Mouse (Mus musculus) lung, adult 2 months (tissue): Measurements from ENCODE around the gene Skida1. TPM values are rescaled to one million over a fixed set of nuclear protein-coding genes. Genes with fewer than 3 reads are reported as not detected.

ENCODE experiments used
- DNase-seq: peaks from one replicate; pipeline ENCODE4 v3.0.0; 2022
- H3K4me1 ChIP-seq: fragments of 200-500 bp; 2 replicates; pipeline ENCODE4 v1.6.1; 2011; ENCODE audit warnings: low read length; ENCODE audit not compliant: control insufficient read depth, insufficient read depth
- H3K4me3 ChIP-seq: fragments of 200-500 bp; replicated peaks from 2 replicates; pipeline ENCODE3; 2011; ENCODE audit warnings: low read depth, mild to moderate bottlenecking, control low read depth, low read length; ENCODE audit errors: extremely low read depth
- CTCF ChIP-seq: fragments of 200-500 bp; IDR thresholded peaks from 2 replicates; pipeline ENCODE4 v1.5.1; 2011; ENCODE audit warnings: mild to moderate bottlenecking, low read length, control low read depth; ENCODE audit not compliant: insufficient read depth
- POLR2A ChIP-seq: fragments of 200-500 bp; IDR thresholded peaks from 2 replicates; pipeline ENCODE4 v1.6.1; 2011; ENCODE audit warnings: low read depth, mild to moderate bottlenecking, control low read depth, low read length, borderline replicate concordance; ENCODE audit errors: extremely low read depth
- WGBS: fragments of 180-500 bp; shearing (Covaris S2); methylation state at CpG from one replicate; pipeline ENCODE4 v1.1.7; 2018; 5-methylcytosine and 5-hydroxymethylcytosine counted together
- polyA plus RNA-seq: library from polyadenylated mRNA; depleted of rRNA; stranded (reverse); fragments of >200 nt; gene quantifications from 2 replicates; pipeline ENCODE4 v1.2.3, GENCODE M21; 2012

The Skida1 gene
- polyA plus RNA-seq, 1 experiment: 2.1 TPM

DNA sequence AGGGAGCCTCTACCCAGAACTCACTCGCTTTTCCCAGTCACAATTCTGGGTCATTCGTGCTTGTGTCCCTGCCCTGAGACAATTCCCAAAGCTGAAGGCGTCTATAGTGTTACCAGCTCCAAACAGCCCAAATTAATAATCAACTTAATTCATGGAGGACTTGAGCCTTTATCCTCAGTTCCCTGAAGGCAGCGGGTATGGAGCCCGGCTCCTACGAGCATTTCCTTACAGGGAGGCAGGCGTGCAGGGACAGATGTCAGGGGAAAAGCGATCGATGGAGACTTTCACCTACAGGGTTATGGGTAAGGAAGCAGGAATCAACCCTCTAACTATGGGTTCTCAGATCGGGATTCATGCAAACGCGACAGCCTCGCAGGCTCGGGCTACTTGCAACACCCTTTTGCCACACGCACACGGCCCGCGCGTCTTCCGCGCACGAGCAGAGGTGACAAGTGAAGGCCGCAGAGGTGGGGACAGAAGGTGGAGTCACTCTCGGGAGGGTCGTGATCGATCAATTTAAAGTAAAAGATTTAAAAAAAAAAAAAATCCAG, 17.5 kb downstream of the Skida1 start:
- Histone ChIP-seq H3K4me3 (peak overlapping the region; percentile 52), H3K4me1 (peaks cover 7% of the 10 kb centered on the region)
- WGBS: 26% methylated on average over 26 of the region's 26 CpGs
- DNase-seq: no peak
- TF ChIP-seq CTCF (no peak), POLR2A (no peak)

DNA sequence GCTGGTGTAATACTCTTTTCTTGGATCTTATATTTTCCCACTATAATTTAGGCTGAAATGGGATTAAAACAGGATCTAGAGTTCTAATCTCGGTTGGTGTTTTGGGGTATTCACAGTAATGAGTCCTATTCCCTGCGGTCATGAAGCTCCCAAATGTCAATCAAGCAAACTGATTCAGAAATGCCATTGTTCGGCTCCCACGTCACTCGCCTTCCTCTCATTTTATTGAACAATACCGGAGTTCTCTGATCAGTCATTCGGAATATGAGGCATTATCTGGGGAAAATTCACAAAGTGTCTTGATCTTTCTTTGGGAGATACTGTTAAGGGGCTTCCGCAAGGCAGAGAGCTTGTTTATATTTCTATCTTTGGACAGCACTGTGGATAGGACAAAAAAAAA, 18.3 kb downstream of the Skida1 start:
- TF ChIP-seq CTCF (no peak), POLR2A (no peak)
- no peak overlapping the region for H3K4me3 ChIP-seq
- 81% methylated on average over 8 of the region's 8 CpGs for WGBS

DNA sequence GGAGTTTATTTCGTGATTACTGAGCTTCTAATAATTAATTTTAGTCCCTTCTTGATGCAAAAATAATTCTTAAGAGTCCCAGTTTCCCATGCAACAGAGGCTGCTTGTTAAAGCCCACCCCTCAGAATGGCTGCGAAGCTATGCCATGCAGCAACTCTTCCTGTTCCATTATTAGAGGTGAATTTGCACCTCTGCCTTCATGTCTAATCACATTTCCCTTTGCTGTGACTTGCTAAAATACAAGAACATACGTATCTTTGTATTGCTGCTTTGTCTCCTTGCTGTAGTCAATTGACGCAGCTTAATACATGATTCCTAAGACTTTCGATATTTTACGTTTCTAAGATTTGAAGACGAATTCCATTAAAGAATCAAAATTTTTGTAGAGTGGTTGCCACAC, 19.2 kb downstream of the Skida1 start:
- TF ChIP-seq POLR2A (no peak), CTCF (no peak)
- DNase-seq: no peak
- over 99% methylated on average over 7 of the region's 7 CpGs for WGBS
- Histone ChIP-seq H3K4me1 (peaks cover 10% of the 10 kb centered on the region), H3K4me3 (no peak overlapping the region)

More for the DNA sequence above, 18.3 kb downstream of the Skida1 start:
- peaks cover 9% of the 10 kb centered on the region for H3K4me1 ChIP-seq
- DNase-seq: no peak

DNA sequence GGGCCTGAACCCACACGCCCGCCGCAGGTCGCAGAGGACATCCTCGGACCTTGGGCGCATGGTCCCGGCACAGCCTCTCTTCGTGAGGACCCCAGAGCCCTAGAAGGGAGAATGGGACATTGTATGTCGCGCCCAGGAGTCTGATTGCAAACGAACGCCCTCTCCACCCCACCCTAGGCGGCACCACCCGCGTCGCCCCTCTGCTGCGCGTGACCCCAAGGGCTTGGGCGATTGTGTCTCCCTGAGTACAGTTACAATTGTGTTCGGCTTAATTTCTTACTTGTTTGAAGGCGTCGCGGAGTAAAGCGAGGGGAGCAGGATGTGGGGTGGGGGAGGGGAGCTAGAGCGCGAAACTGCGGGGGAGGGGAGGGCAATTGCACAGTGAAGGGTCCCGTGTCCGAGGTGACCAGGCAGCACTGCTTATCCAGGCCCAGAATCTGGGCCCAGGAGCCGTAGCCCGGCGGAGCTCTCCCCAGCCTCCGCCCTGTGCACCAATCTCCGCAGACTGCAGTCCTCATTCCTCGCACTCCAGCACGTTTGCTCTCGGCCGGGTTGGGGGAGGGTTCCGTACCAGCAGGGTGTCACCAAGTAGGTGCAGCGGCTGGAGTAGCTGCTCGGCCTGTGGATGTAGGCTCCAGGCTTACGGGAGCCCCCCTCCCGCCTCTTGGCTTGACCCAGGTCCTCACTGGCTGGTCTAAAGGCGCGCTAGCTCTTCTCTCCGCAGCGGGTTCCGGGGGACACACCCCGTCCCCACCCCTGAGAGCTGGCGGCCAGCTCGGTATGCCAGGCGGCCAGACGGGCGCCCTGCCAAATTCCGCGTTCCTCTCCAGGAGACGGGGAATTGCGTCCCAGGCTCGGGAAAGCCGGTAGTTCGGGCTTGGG, 20.5 kb downstream of the Skida1 start:
- H3K4me1 ChIP-seq: peaks cover 10% of the 10 kb centered on the region
- under 1% methylated on average over 61 of the region's 61 CpGs for WGBS
- TF ChIP-seq CTCF (no peak), POLR2A (peak; percentile 70; the same call in 1 of the 2 replicates)
- peak; percentile 97 for DNase-seq
- H3K4me3 ChIP-seq: peak overlapping the region; percentile 77

DNA sequence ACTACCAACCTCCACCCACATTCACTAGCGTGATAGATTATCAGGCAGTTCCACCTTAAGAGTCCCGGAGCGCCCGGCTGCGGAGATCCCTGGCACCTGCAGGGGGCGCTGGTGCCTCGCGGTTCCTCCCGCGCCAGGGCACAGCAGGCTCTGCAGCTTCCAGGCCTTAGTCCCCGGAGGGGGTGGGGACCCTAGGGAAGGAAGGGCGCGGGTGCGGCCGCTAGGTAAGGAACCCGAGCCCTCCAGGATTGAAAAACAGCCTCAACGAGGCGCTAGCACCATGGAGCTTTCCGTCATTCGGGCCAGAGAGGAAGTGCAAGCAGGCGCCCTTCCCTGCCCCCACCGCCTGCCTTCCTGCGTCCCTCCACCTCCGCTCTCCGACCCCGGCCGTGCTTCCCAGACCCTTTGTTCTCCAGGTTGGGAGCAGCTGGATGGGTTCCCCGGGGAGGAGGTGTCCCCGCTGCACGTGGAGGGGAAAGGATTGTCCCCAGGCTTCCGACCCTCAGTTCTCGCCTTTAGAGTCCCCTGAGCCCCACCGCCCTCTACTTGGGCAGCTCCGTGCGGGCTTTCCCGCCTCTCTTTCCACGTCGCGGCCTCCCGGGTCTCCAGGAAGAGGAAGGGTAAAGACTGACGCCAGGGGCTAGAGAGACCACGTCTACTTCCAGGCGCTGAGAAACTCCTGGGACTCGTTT, 21.3 kb downstream of the Skida1 start:
- H3K4me1 ChIP-seq: peaks cover 10% of the 10 kb centered on the region
- peak; percentile 94 for DNase-seq
- TF ChIP-seq POLR2A (0 out of 2 replicates have a peak, but pooled peaks have one; percentile 32), CTCF (peak; percentile 56)
- 1% methylated on average over 44 of the region's 44 CpGs for WGBS
- peak overlapping the region; percentile 77 for H3K4me3 ChIP-seq

DNA sequence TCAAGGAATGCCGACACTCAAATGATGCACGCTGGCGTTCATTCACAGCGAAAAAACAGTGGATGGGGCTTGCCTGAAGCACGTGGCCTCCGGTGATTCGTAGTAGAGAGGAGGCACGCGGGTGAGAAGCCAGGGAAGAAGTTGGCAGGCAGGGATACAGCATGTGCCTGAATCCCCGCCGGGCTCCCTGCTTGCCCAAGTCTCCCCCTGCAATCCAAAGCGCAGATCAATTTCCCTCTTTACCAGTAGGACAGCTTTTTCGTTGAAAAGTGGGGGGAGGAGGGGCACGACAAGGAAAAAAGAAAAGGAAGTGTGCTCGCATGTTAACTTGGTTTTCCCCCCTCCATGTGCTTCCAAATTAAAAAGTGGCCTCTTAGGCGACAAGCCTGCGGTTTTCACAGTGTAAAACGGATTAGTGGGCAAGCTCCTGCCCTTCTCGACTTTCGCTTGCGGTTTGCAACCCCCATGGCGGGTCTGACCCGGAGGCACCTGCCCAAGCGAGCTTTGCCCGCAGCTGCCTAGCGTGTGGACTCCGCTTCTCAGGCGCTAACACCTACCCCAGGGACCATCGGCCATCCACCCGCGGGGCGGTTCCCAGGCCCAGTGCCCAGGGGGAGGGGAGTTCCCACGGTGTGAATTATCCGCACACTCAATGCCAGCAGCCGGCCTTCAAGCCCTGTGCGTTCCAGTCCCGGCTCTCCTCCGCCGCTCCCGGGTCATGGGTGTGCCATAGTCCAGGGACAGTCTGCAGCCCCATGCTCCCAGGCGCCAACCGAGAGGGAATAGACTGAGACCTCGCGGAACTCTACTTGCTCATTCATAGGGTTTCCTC, 22.5 kb downstream of the Skida1 start:
- TF ChIP-seq CTCF: no peak
- no peak for TF ChIP-seq POLR2A
- H3K4me3 ChIP-seq: peak overlapping the region; percentile 69
- WGBS: under 1% methylated on average over 44 of the region's 44 CpGs
- H3K4me1 ChIP-seq: peaks cover 5% of the 10 kb centered on the region
- DNase-seq: peak; percentile 66

DNA sequence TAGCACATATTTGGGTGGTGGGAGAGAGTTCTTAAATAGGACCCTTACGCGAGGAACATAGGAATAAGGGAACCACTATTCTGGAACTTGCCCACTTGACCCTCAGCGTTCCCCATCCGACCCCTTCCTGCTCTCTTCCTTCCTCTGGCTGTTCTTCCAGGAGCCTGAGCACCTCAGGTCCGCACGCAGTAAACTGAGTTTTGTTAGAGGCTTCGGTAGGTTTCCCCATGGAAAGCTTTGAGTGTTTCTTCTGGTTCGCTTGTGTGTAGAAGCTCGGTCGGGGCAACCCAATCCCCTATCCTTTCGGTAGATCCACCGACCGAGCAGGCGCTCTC, 23.1 kb downstream of the Skida1 start:
- DNase-seq: no peak
- Histone ChIP-seq H3K4me3 (peak overlapping the region; percentile 69), H3K4me1 (peaks cover 3% of the 10 kb centered on the region)
- TF ChIP-seq POLR2A (no peak), CTCF (no peak)
- WGBS: 11% methylated on average over 14 of the region's 14 CpGs

DNA sequence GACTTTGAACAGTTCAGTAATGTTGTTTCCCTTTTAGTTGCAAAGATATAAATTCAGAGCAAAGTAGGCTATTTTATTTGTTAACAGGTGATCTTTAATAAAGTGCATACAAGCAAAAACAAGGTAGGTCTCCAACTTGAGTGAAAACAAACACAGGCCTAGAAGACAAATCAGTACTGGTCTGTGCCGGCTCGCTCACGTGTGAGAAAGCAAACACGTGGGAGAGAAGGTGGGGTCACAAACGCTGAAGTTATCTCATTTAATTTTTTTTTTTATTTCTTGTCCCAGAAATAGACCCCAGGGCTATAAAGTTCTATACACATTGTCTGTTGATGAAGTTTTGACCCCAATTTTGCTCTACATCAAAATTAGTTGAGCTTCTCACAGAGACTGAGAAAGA, 23.7 kb downstream of the Skida1 start:
- DNase-seq: no peak
- Histone ChIP-seq H3K4me3 (no peak overlapping the region), H3K4me1 (peaks cover 3% of the 10 kb centered on the region)
- 77% methylated on average over 5 of the region's 5 CpGs for WGBS
- TF ChIP-seq CTCF (no peak), POLR2A (no peak)

DNA sequence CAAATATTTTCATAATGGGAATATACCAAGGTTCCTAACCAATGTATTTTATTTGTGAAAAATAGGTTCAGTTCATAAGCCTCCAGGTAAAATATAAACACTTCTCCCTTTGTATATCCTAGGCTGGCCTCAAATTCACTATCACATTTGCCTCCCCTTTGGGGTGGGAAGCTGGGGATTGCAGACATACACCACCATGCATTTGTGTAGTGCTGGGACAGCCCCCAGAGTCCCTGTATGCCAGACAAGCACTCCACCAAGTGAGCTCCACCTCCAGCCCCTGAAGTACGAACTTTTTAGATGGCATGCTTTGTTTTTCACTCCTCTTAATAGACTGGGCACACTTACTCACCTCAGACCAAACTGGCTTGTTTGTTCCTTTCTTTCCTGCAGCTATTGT, 26.0 kb downstream of the Skida1 start:
- WGBS: 44% methylated on average over 1 of the region's 1 CpGs
- no peak for DNase-seq
- Histone ChIP-seq H3K4me3 (no peak overlapping the region), H3K4me1 (peaks cover 3% of the 10 kb centered on the region)
- no peak for TF ChIP-seq POLR2A
- TF ChIP-seq CTCF: no peak
